Mouse (Mus musculus) cerebellum, adult 2 months (tissue): ENCODE results near the gene Tll2.

Experiments used
- CTCF ChIP-seq: fragments of 200-500 bp; IDR thresholded peaks from 2 replicates; pipeline ENCODE4 v1.5.1; 2011; ENCODE audit warnings: low read depth, mild to moderate bottlenecking, control low read depth, low read length, moderate library complexity, borderline replicate concordance; ENCODE audit not compliant: insufficient read depth
- POLR2A ChIP-seq: fragments of 200-500 bp; IDR thresholded peaks from 2 replicates; pipeline ENCODE4 v1.6.1; 2011; ENCODE audit warnings: low read length, control low read depth, borderline replicate concordance; ENCODE audit not compliant: insufficient read depth

GRCm38 (mm10) chr19:41100863-41101262, 105.8 kb downstream of the Tll2 start:
- TF ChIP-seq POLR2A (no peak), CTCF (no peak)
